Mouse (Mus musculus) heart, adult 2 months (tissue): ENCODE results near the gene Ccdc88b.

Experiments
- CTCF ChIP-seq: fragments of 200-600 bp; IDR thresholded peaks from 2 replicates; pipeline ENCODE4 v1.8.1; 2022; ENCODE audit warnings: antibody characterized with exemption, mild to moderate bottlenecking, moderate library complexity
- EP300 ChIP-seq: fragments of 200-500 bp; IDR thresholded peaks from 2 replicates; pipeline ENCODE4 v1.6.1; 2011; ENCODE audit warnings: low read depth, low read length, control low read depth; ENCODE audit not compliant: insufficient read depth
- POLR2A ChIP-seq: fragments of 200-500 bp; IDR thresholded peaks from 2 replicates; pipeline ENCODE4 v1.6.1; 2011; ENCODE audit warnings: mild to moderate bottlenecking, low read depth, low read length, control low read depth; ENCODE audit not compliant: insufficient read depth

DNA sequence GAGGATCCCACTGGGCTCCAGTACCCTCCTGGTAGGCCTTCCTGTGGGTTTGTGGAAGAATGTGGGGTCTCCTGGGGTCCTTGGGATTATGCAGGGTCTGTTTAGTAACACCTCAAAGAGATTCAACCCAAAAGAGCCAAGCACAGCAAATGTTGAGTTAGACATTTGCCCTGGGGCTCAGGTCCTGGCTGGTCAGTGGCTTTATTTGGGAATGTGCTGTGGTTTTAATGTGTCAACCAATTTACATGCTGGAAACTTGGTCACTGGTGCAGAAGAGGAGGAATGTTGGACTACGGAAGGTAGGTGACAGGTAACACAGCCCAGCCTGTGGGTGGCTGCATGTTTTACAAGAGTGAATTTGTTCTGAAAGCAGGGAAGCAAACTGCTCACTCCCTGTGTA is 45.0 kb upstream of the Ccdc88b start:
- TF ChIP-seq EP300: no peak
- no peak for TF ChIP-seq CTCF
- no peak for TF ChIP-seq POLR2A
